Mouse (Mus musculus): ENCODE data around the gene 3110082I17Rik. TPM values are rescaled to one million over a fixed set of nuclear protein-coding genes. Genes with fewer than 3 reads are reported as not detected.
A peak's percentile ranks its signal among the peaks of the same experiment; 100 is the strongest.

3110082I17Rik gene
- polyA plus RNA-seq, 1 experiment from 2014 or later = 21.3 TPM

DNA sequence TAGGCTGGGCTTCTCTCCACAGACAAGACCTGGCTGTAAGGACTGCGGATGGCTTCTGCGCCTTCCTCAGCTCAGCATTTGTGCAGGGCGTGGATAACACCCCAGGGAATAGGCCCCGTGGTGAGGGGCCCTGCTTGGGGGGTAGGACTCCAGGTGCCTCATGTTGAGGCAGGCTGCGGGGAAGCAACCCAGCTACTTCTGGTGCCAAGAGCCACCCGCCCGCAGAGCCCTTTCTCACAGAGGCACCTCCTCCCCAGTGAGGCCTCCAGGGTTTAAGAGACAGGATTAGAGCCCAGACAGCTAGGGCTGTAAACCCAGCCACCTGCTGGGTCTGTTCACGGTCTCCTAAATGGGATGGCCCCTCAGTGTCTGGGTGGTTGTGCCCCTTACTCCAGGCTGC, 108.7 kb downstream of the 3110082I17Rik start:
- Histone ChIP-seq H3K27me3 (replicated peaks) (peaks cover 76% of the 10 kb centered on the region), H3K27ac (ENCODE audit: poor library complexity, severe bottlenecking) (no peak overlapping the region), H3K4me3 (no peak overlapping the region), H3K36me3 (no peaks in the 10 kb centered on the region), H3K9me3 (replicated peaks) (no peaks in the 10 kb centered on the region), H3K4me2 (no peak overlapping the region), H3K4me1 (replicated peaks) (peaks cover 8% of the 10 kb centered on the region), H3K9ac (0 out of 2 replicates have a peak overlapping the region, but pooled peaks have one; percentile 35)
- no peak for ATAC-seq (ENCODE audit: insufficient number of reproducible peaks, low FRiP score)
- WGBS = 23% methylated on average over 8 of the region's 8 CpGs

GRCm38 (mm10) chr5:139351134-139351533, 109.2 kb downstream of the 3110082I17Rik start, which contains the start of gene Cox19:
Cox19 (minus strand) TSS chr5:139351418.
- Histone ChIP-seq H3K9ac (0 out of 2 replicates have a peak within 1 kb of the TSS, but pooled peaks have one; percentile 35), H3K9me3 (replicated peaks) (no peaks in the 10 kb centered on the region), H3K4me1 (replicated peaks) (peaks cover 8% of the 10 kb centered on the region), H3K27me3 (replicated peaks) (peaks cover 76% of the 10 kb centered on the region), H3K27ac (ENCODE audit: poor library complexity, severe bottlenecking) (no peak within 1 kb of the TSS), H3K4me3 (no peak within 1 kb of the TSS), H3K36me3 (no peaks in the 10 kb centered on the region), H3K4me2 (no peak within 1 kb of the TSS)
- 49% methylated on average over 5 of the region's 5 CpGs for WGBS
- no peak for ATAC-seq (ENCODE audit: insufficient number of reproducible peaks, low FRiP score)

DNA sequence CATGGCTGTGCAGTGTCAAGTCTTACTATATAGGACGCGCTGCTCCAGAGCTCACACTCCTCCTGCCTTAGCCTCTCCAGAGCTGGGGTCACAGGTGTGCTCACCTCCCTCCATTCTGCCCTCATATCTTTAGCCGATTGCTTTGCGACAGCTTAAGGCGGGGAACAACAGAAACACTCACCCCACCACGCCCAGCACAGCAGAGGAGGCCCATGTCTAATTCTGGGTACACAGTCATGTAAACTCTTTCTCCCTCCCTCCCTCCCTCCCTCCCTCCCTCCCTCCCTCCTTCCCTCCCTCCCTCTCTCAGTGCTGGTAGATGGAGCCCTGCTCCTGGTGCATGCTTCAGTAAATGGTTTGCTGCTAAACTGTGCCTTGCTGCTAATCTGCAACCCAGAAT, 110.6 kb downstream of the 3110082I17Rik start:
- 71% methylated on average over 6 of the region's 6 CpGs for WGBS
- no peak overlapping the region for H3K27ac ChIP-seq (ENCODE audit: poor library complexity, severe bottlenecking)

DNA sequence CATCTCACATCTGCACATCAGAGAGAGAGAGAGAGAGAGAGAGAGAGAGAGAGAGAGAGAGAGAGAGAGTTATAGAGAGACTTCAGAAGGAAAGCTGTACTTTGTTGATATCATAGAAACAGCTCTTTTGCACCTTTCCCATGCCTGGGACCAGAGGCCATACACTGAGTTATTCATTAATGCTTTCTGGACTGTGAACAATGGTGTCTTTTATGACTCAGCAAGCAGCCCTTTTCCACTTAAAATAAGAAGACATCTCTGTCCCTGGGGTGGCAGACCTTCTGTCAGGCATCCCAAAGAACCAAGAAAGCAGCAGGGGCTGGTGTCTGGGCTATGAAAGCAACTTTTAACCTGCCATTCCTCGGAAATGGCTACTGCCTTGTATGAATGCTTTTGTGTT, 113.1 kb downstream of the 3110082I17Rik start:
- H3K9me3 ChIP-seq (replicated peaks) = no peaks in the 10 kb centered on the region
- no peak overlapping the region for H3K9ac ChIP-seq
- H3K4me1 ChIP-seq (replicated peaks) = peaks cover 25% of the 10 kb centered on the region
- no peak overlapping the region for H3K27ac ChIP-seq (ENCODE audit: poor library complexity, severe bottlenecking)
- 60% methylated on average over 1 of the region's 1 CpGs for WGBS
- ATAC-seq (ENCODE audit: insufficient number of reproducible peaks, low FRiP score) = no peak
- H3K36me3 ChIP-seq = peaks cover 7% of the 10 kb centered on the region
- H3K4me3 ChIP-seq = no peak overlapping the region
- peaks cover 49% of the 10 kb centered on the region for H3K27me3 ChIP-seq (replicated peaks)
- H3K4me2 ChIP-seq = no peak overlapping the region

More for the DNA sequence above, 110.6 kb downstream of the 3110082I17Rik start:
- ATAC-seq (ENCODE audit: insufficient number of reproducible peaks, low FRiP score) = no peak
- Histone ChIP-seq H3K9ac (no peak overlapping the region), H3K27me3 (replicated peaks) (peaks cover 68% of the 10 kb centered on the region), H3K4me3 (no peak overlapping the region), H3K36me3 (no peaks in the 10 kb centered on the region), H3K4me2 (no peak overlapping the region), H3K9me3 (replicated peaks) (no peaks in the 10 kb centered on the region), H3K4me1 (replicated peaks) (peaks cover 13% of the 10 kb centered on the region)

DNA sequence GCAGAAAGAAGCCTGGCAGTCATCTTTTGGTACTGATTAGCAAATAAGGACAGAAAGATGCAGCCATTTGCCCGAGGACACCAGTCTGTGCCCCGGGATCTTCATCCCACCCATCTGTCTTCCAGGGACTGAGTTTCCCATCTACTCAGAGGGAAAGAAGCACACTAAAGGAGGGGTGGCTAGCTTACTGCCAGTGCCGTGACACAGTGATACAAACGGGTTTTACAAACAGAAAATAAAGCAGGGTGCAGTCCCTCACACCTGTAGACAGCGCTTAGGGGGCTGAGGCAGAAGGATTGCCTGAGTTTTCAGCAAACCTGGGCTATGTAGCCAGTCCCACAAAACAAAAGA, 115.0 kb downstream of the 3110082I17Rik start:
- Histone ChIP-seq H3K4me3 (peak overlapping the region; percentile 75), H3K9ac (0 out of 2 replicates have a peak overlapping the region, but pooled peaks have one; percentile 53), H3K27me3 (replicated peaks) (peaks cover 31% of the 10 kb centered on the region), H3K4me1 (replicated peaks) (peaks cover 17% of the 10 kb centered on the region), H3K27ac (ENCODE audit: poor library complexity, severe bottlenecking) (no peak overlapping the region), H3K9me3 (replicated peaks) (no peaks in the 10 kb centered on the region), H3K4me2 (peak overlapping the region; percentile 94), H3K36me3 (peaks cover 22% of the 10 kb centered on the region)
- WGBS = 20% methylated on average over 5 of the region's 5 CpGs
- ATAC-seq (ENCODE audit: insufficient number of reproducible peaks, low FRiP score) = peak; percentile 1; the same call in 1 of the 2 replicates

DNA sequence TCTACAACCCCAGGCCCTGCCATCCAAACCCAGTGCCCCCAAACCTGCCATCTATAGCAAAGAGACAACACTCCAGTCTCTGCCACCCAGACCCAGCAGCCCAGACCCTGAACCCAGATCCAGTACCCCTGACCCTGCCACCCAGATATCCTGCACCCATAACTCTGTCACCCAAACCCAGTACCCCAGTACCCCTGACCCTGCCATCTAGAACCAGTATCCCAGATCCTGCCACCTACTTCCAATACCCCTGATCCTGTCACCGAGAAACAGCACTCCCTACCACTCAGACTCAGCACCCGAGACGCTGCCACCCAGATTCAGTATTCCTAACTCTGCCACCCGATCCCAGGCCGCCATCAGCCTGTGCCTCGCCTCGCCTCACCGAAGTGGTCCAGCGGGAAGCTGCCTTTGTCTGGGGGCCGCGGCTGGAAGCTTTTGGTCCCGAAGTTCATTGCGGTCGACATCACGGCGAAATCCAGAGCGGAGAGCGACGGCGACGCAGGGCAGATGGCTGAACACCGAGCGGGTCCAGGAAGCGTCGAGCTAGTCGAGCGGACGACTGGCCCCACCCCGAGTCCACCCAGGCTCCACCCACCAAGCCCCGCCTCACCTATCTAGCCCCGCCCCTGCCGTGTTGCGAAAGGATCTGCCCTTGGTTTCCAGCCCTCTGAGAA, 115.5 kb downstream of the 3110082I17Rik start:
- H3K27ac ChIP-seq (ENCODE audit: poor library complexity, severe bottlenecking) = peak overlapping the region; percentile 12; the same call in 1 of the 2 replicates
- peak overlapping the region; percentile 85 for H3K9ac ChIP-seq
- peaks cover 20% of the 10 kb centered on the region for H3K4me1 ChIP-seq (replicated peaks)
- no peaks in the 10 kb centered on the region for H3K9me3 ChIP-seq (replicated peaks)
- under 1% methylated on average over 33 of the region's 33 CpGs for WGBS
- peak overlapping the region; percentile 75 for H3K4me3 ChIP-seq
- peaks cover 27% of the 10 kb centered on the region for H3K36me3 ChIP-seq
- peak overlapping the region; percentile 94 for H3K4me2 ChIP-seq
- ATAC-seq (ENCODE audit: insufficient number of reproducible peaks, low FRiP score) = peak; percentile 95
- H3K27me3 ChIP-seq (replicated peaks) = peaks cover 26% of the 10 kb centered on the region

DNA sequence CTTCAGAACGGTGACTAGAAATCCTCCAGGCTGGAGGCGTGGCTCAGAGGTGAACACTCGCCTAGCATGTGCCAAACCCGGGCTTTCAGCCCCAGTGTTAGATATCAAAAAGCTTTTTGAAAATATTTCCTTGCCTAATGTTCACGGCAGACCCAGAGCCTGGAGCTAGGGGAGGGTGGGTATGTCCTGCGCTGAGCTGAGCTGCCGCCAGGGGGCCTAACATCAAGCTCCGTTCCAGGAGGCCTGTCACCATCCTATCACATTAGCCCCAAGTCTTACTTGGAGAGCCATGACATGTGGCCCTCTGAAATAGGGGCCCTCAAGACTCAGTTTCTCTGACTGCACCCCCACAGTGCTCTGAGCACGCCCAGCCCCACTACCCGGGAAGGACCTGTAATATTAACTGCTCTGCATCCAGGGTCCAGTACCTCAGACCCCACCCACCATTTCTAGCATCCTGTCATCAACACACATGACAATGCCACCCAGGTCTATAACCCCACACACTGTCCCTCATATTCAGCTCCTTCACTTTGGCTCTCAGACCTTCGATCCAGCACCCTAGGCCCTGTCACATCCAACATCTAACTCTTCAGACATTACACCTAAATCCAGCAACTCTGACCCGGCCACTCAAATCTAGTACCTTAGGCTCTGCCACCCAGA, 116.2 kb downstream of the 3110082I17Rik start:
- Histone ChIP-seq H3K36me3 (peaks cover 34% of the 10 kb centered on the region), H3K4me1 (replicated peaks) (peaks cover 26% of the 10 kb centered on the region), H3K9me3 (replicated peaks) (no peaks in the 10 kb centered on the region), H3K27ac (ENCODE audit: poor library complexity, severe bottlenecking) (0 out of 2 replicates have a peak overlapping the region, but pooled peaks have one; percentile 3), H3K27me3 (replicated peaks) (peaks cover 24% of the 10 kb centered on the region), H3K4me3 (peak overlapping the region; percentile 75), H3K9ac (peak overlapping the region; percentile 85), H3K4me2 (peak overlapping the region; percentile 94)
- 4% methylated on average over 12 of the region's 12 CpGs for WGBS
- peak; percentile 63 for ATAC-seq (ENCODE audit: insufficient number of reproducible peaks, low FRiP score)

- H3K4me1 ChIP-seq (replicated peaks) = peaks cover 38% of the 10 kb centered on the region
- no peaks in the 10 kb centered on the region for H3K9me3 ChIP-seq (replicated peaks)
- H3K27me3 ChIP-seq (replicated peaks) = peaks cover 9% of the 10 kb centered on the region; the same call in 1 of the 2 replicates
- WGBS = 76% methylated on average over 11 of the region's 11 CpGs
- H3K36me3 ChIP-seq = peaks cover 71% of the 10 kb centered on the region
- H3K4me2 ChIP-seq = no peak overlapping the region
- no peak for ATAC-seq (ENCODE audit: insufficient number of reproducible peaks, low FRiP score)
- H3K9ac ChIP-seq = 0 out of 2 replicates have a peak overlapping the region, but pooled peaks have one; percentile 27
- no peak overlapping the region for H3K4me3 ChIP-seq
- H3K27ac ChIP-seq (ENCODE audit: poor library complexity, severe bottlenecking) = no peak overlapping the region
These were observed 121.4 kb downstream of the 3110082I17Rik start for GRCm38 (mm10) chr5:139338891-139339290.

- H3K4me3 ChIP-seq = no peak overlapping the region
- H3K27ac ChIP-seq (ENCODE audit: poor library complexity, severe bottlenecking) = peak overlapping the region; percentile 90
- no peaks in the 10 kb centered on the region for H3K9me3 ChIP-seq (replicated peaks)
- ATAC-seq (ENCODE audit: insufficient number of reproducible peaks, low FRiP score) = peak; percentile 30; the same call in 1 of the 2 replicates
- H3K4me1 ChIP-seq (replicated peaks) = peaks cover 33% of the 10 kb centered on the region
- peak overlapping the region; percentile 46 for H3K4me2 ChIP-seq
- peak overlapping the region; percentile 52 for H3K9ac ChIP-seq
- H3K27me3 ChIP-seq (replicated peaks) = peaks cover 9% of the 10 kb centered on the region; the same call in 1 of the 2 replicates
- H3K36me3 ChIP-seq = peaks cover 71% of the 10 kb centered on the region
- WGBS = 50% methylated on average over 3 of the region's 3 CpGs
These were observed 121.9 kb downstream of the 3110082I17Rik start for GRCm38 (mm10) chr5:139338403-139338802.

DNA sequence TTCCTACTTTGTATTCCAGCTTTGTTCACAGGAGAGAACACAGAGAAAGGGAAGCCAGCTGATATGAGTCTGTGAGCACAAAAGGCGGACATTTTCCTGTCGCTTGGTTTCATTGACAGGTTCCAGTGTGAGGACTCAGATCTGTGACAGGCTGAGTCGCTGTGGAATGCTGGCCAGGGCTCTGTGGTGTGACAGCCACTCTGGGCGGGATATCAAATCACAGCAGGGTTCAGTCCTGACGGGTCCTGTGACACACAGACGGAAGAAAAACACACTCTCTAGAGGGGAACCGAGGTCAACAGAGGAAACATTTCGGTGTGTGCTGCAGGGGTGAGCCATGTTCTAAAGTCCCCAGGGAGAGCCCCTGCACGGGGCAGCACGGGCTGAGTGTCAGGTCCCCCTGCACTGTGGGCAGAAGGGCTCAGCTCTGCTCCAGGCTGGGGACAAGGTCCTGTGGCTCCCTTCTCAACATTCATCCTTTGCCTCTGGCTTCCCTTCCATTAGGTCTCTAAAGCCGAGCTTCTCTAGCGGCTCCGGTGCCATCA, 122.4 kb downstream of the 3110082I17Rik start:
- Histone ChIP-seq H3K27ac (ENCODE audit: poor library complexity, severe bottlenecking) (peak overlapping the region; percentile 90), H3K4me1 (replicated peaks) (peaks cover 34% of the 10 kb centered on the region), H3K9me3 (replicated peaks) (no peaks in the 10 kb centered on the region), H3K4me3 (no peak overlapping the region), H3K36me3 (peaks cover 71% of the 10 kb centered on the region), H3K9ac (peak overlapping the region; percentile 52), H3K4me2 (peak overlapping the region; percentile 46), H3K27me3 (replicated peaks) (peaks cover 9% of the 10 kb centered on the region; the same call in 1 of the 2 replicates)
- WGBS = 28% methylated on average over 13 of the region's 13 CpGs
- peak; percentile 68 for ATAC-seq (ENCODE audit: insufficient number of reproducible peaks, low FRiP score)

- H3K27ac ChIP-seq (ENCODE audit: poor library complexity, severe bottlenecking) = no peak overlapping the region
- peaks cover 18% of the 10 kb centered on the region; the same call in 1 of the 2 replicates for H3K27me3 ChIP-seq (replicated peaks)
- WGBS = 95% methylated on average over 4 of the region's 4 CpGs
- peaks cover 52% of the 10 kb centered on the region for H3K36me3 ChIP-seq
- no peak overlapping the region for H3K4me3 ChIP-seq
- H3K9me3 ChIP-seq (replicated peaks) = no peaks in the 10 kb centered on the region
- no peak overlapping the region for H3K9ac ChIP-seq
- no peak for ATAC-seq (ENCODE audit: insufficient number of reproducible peaks, low FRiP score)
- H3K4me2 ChIP-seq = no peak overlapping the region
- H3K4me1 ChIP-seq (replicated peaks) = peaks cover 45% of the 10 kb centered on the region
These were observed 124.7 kb downstream of the 3110082I17Rik start for GRCm38 (mm10) chr5:139335634-139336033.
